Mouse (Mus musculus): ENCODE data around the gene Thap2. TPM values are rescaled to one million over a fixed set of nuclear protein-coding genes. Genes with fewer than 3 reads are reported as not detected.

Gene Thap2
- polyA plus RNA-seq, 1 experiment from 2014 or later = 32.3 TPM

DNA sequence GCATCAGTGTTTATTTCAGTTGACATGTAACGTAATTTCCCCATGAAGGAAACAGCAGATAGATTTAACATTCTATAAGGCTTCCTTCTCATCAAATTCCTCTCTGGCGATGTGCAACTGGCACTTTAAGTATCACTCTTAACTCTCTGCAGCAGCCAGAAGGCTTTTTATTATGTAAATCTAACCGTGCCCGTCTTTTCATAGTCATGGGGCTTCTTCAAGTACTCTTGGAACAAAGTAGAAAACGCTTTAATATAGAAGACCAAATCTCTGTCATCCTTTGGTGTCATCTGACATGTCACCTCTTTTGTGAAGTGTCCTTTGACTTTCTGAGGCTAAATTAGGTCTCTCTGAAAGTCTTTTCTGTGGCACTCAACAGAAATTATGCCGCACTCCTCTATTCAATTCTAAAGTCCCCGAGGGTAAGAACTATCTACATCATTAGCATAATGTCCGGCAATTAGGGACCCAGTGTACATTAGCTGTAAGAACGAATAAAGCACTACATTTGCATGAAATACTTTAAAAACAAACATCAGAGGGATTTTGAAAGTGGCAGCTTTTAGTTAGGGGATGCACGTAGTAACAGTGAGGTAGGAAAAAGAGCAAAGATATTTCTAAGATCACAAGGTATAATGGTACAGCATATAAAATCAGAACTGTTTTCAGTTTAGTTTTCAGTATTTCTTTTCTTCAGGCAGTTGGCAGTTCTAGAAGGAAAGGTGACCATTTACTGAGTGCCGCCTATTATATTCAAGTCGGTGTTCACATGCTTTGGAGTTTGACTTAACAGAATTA lies 1.2 kb downstream of the Thap2 start:
- Histone ChIP-seq H3K4me3 (replicated peaks) (peak overlapping the region; percentile 90), H3K9me3 (no peaks in the 10 kb centered on the region), H3K4me2 (peak overlapping the region; percentile 81), H3K36me3 (replicated peaks) (no peaks in the 10 kb centered on the region; the same call in 1 of the 2 replicates), H3K27me3 (no peaks in the 10 kb centered on the region), H3K9ac (peak overlapping the region; percentile 94), H3K4me1 (peaks cover 35% of the 10 kb centered on the region), H3K27ac (peak overlapping the region; percentile 99)
- no peak for ATAC-seq (ENCODE audit: low FRiP score)
- 10% methylated on average over 12 of the region's 12 CpGs for WGBS

DNA sequence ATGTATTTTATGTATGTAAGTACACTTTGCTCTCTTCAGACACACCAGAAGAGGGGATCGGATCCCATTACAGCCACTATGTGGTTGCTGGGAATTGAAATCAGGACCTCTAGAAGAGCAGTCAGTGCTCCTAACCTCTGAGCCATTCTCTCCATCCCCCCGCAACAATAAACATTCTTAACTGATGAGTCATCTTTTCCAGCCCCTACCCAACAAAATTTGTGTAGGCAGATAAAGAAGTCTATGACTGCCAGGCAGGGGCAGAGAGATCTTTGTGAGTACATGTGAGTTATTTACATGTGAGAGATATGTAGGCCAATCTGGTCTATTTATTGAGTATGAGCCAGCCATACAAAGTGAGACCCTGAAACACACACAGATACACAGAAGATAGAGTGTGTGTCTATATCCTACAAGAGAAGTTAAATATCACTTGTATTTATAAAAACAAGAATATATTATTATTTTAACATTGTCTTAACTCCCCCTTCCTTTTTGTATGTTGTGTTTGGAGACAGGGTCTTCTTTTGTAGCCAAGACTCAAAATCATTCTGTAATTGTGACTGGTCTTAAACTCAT lies 2.6 kb downstream of the Thap2 start:
- H3K9me3 ChIP-seq = no peaks in the 10 kb centered on the region
- no peaks in the 10 kb centered on the region; the same call in 1 of the 2 replicates for H3K36me3 ChIP-seq (replicated peaks)
- no peak overlapping the region for H3K27ac ChIP-seq
- H3K4me3 ChIP-seq (replicated peaks) = no peak overlapping the region
- H3K4me2 ChIP-seq = no peak overlapping the region; the same call in 1 of the 2 replicates
- no peaks in the 10 kb centered on the region for H3K27me3 ChIP-seq
- no peak for ATAC-seq (ENCODE audit: low FRiP score)
- peaks cover 30% of the 10 kb centered on the region for H3K4me1 ChIP-seq
- H3K9ac ChIP-seq = no peak overlapping the region
- 72% methylated on average over 2 of the region's 2 CpGs for WGBS

DNA sequence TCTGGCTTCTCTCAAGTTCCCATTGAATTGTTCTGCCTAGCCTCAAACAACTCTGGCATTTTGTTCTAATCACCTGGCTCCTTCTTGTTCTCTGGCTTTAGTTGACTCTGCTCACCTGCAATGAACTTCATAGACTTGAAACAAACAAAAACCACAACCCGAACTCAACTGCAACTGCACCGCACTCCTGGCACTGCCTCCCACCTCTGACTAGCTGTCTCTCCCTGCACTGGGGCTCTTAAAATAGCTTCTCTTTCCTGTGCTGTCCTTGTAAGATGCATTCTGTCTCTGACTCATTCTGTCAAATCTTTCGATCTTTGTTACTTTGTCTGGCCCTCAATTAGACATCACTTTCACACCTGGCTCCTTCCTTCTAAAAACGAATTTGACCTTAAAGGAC lies 21.1 kb downstream of the Thap2 start:
- peak overlapping the region; percentile 68 for H3K4me2 ChIP-seq
- no peaks in the 10 kb centered on the region for H3K27me3 ChIP-seq
- H3K4me1 ChIP-seq = peaks cover 15% of the 10 kb centered on the region
- H3K9me3 ChIP-seq = no peaks in the 10 kb centered on the region
- WGBS = 91% methylated on average over 4 of the region's 4 CpGs
- no peaks in the 10 kb centered on the region for H3K36me3 ChIP-seq (replicated peaks)
- ATAC-seq (ENCODE audit: low FRiP score) = no peak
- 0 out of 2 replicates have a peak overlapping the region, but pooled peaks have one; percentile 98 for H3K27ac ChIP-seq
- H3K9ac ChIP-seq = peak overlapping the region; percentile 62; the same call in 1 of the 2 replicates
- H3K4me3 ChIP-seq (replicated peaks) = peak overlapping the region; percentile 59

DNA sequence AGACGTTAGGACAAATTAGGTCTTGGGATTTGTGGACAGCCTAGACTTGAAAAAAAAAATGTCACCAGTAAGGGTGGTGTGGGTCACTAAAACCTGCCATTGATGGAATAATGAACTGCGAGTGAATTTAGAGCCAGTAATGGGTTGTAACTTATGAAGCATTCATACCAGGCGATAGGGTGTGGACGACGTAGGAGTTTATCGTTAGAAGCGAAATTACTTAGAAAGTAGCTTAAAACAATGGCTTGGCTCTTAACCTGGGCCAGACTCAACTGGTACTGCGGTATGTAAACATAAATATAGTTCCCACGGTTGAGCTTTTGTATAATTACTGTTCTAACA lies 21.6 kb downstream of the Thap2 start:
- H3K4me1 ChIP-seq = peaks cover 15% of the 10 kb centered on the region
- H3K9me3 ChIP-seq = no peaks in the 10 kb centered on the region
- H3K36me3 ChIP-seq (replicated peaks) = no peaks in the 10 kb centered on the region
- 9% methylated on average over 9 of the region's 9 CpGs for WGBS
- peak overlapping the region; percentile 62 for H3K9ac ChIP-seq
- H3K27ac ChIP-seq = peak overlapping the region; percentile 98
- H3K27me3 ChIP-seq = no peaks in the 10 kb centered on the region
- no peak for ATAC-seq (ENCODE audit: low FRiP score)
- H3K4me3 ChIP-seq (replicated peaks) = peak overlapping the region; percentile 59
- H3K4me2 ChIP-seq = peak overlapping the region; percentile 68

DNA sequence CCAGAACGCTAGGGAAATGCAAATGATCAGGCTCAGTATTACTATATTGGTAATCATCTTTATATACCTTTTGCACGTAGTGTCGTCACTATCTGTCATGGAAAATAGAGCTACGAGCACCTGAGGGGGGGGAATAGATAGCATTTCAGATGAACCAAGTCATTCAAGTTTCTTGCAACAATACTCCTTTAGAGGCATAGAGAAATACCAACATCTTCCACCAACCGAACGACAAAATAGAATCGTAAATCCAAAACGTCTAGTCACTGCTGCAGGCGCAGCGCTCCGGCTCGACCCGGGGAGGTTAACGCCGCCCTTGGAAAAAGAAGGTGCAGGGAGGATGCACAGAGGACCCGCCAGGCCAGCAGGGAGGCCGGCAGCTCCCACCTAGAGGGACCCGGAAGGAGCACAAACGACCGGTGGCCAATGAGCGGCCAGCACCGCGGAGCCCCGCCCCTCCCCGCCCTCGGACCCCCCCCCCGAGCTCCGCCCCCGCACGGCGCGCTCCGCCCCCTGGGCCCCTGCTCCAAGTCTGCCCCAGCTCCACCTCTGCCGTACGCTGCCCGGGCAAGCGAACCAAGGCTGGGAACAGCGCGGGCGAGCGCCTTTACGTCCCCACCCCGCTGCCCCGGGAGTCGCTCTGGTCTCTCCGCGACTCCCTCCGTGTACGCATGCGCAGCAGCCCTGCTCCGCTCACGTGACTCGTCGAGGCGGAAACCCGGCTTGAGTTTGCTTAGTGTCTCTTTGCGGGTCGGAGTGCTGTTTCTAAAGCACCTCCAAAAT lies 22.2 kb downstream of the Thap2 start, which contains the start of gene Tmem19:
TSS of gene Tmem19 (minus strand) at position 662 of the 783 bp plus-strand sequence.
- Histone ChIP-seq H3K27ac (peak within 1 kb of the TSS; percentile 98), H3K4me3 (replicated peaks) (peak within 1 kb of the TSS; percentile 59), H3K9me3 (no peaks in the 10 kb centered on the region), H3K9ac (peak within 1 kb of the TSS; percentile 62), H3K36me3 (replicated peaks) (0 out of 2 replicates have a peak, but pooled peaks cover 3% of the 10 kb centered on the region), H3K27me3 (no peaks in the 10 kb centered on the region), H3K4me1 (peaks cover 15% of the 10 kb centered on the region), H3K4me2 (peak within 1 kb of the TSS; percentile 68)
- under 1% methylated on average over 42 of the region's 58 CpGs for WGBS
- peak; percentile 99 for ATAC-seq (ENCODE audit: low FRiP score)

DNA sequence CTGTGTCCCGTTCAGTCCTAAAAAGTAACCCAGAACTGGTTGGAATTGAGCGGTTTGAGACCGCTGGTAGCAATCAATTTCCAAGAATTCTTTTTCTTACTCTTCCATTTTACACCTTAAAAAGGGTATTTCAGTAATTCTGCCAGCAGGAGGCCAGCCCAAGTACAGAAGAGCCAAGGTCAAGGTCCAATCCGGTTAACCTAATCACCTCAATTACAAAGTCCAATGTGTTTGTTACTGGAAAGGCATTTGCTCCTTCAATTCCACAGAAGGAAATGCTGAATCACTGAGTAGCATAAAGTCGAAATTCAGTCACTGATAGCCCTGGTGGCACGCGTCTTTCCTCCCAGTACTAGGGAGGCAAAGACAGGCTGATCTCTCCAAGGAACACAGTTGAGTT lies 25.2 kb downstream of the Thap2 start:
- Histone ChIP-seq H3K4me3 (replicated peaks) (no peak overlapping the region), H3K9me3 (no peaks in the 10 kb centered on the region), H3K27me3 (no peaks in the 10 kb centered on the region), H3K27ac (no peak overlapping the region), H3K9ac (no peak overlapping the region), H3K4me1 (peaks cover 15% of the 10 kb centered on the region), H3K4me2 (no peak overlapping the region), H3K36me3 (replicated peaks) (peaks cover 8% of the 10 kb centered on the region; the same call in 1 of the 2 replicates)
- whole genome bisulfite sequencing = 85% methylated on average over 7 of the region's 7 CpGs
- ATAC-seq (ENCODE audit: low FRiP score) = no peak

DNA sequence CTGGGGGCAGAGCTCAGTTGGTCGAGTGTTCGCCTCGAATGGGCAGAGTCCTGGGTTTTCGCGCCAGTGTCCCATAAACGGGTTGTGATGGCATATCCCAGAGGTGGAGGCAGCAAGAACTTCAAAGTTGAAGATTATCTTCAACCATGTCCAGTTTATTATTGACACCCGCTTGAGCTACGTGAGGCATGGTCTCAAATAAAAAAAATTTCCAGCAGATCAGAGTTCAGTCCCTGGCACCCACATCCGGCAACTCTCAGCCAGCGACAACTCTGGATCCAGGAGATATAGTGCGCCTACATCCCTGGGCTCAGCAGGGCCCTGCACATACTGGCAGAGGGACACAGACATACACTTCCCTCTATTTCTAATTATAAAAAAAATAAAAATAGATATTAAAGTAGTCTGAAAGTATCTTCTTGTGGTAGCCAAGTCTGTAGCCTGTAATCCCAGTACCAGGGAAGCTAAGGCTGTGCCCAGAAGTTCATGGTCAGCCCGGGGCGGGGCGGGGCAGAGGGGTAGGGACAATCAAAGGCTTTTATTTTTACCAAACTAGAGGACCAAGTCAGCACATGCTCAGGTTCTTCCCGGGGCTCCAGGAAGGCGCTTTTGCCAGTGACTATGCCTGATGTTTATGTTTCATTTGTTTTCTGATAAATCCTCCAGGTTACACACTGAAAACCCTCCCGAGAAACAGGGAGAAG lies 25.9 kb downstream of the Thap2 start:
- H3K4me2 ChIP-seq = no peak overlapping the region
- H3K27ac ChIP-seq = no peak overlapping the region
- H3K4me3 ChIP-seq (replicated peaks) = no peak overlapping the region
- H3K36me3 ChIP-seq (replicated peaks) = peaks cover 8% of the 10 kb centered on the region; the same call in 1 of the 2 replicates
- no peak for ATAC-seq (ENCODE audit: low FRiP score)
- H3K27me3 ChIP-seq = no peaks in the 10 kb centered on the region
- peaks cover 15% of the 10 kb centered on the region for H3K4me1 ChIP-seq
- no peaks in the 10 kb centered on the region for H3K9me3 ChIP-seq
- WGBS = 93% methylated on average over 17 of the region's 17 CpGs
- no peak overlapping the region for H3K9ac ChIP-seq

DNA sequence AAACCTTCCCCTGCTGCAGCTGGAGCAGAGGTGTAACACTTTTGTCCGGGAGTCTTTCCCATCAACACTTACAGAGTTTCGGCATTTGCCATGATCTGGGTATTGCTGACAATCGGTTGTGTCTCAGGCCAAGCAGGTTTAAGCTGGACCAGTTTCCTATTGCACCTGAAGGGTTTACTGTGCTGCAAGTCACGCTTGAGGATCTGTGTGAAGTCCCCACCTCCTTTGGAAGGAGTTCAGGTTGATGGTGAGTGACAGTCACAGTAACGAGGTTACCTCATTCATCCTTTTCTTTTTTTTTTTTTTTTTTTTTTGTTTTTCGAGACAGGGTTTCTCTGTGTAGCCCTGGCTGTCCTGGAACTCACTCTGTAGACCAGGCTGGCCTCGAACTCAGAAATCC lies 28.1 kb downstream of the Thap2 start:
- Histone ChIP-seq H3K9ac (no peak overlapping the region), H3K4me3 (replicated peaks) (no peak overlapping the region), H3K27ac (no peak overlapping the region), H3K27me3 (no peaks in the 10 kb centered on the region), H3K9me3 (no peaks in the 10 kb centered on the region), H3K4me2 (no peak overlapping the region), H3K4me1 (peaks cover 4% of the 10 kb centered on the region), H3K36me3 (replicated peaks) (peaks cover 8% of the 10 kb centered on the region; the same call in 1 of the 2 replicates)
- ATAC-seq (ENCODE audit: low FRiP score) = no peak
- WGBS = 85% methylated on average over 6 of the region's 7 CpGs

DNA sequence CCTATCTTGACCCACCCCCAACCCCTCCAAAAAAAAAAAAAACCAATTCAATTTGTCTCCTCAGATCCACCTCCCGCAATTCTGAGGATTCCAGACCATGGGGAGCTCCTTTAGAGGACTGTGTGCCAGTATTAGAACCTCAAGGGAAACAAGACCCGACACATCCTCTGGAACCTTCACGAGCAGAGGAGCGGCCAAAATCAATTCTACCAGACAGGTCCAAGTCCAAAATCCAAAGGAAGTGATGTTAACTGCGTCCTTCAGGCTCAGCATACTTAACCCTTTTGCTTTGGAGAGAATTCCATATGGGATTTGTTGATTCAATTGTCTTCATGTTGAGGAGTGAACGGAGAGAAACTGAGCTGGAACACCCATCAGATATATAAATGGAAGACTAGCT lies 29.2 kb downstream of the Thap2 start:
- no peak overlapping the region for H3K27ac ChIP-seq
- no peak overlapping the region for H3K4me3 ChIP-seq (replicated peaks)
- H3K9ac ChIP-seq = no peak overlapping the region
- H3K4me1 ChIP-seq = no peaks in the 10 kb centered on the region
- H3K9me3 ChIP-seq = no peaks in the 10 kb centered on the region
- no peaks in the 10 kb centered on the region for H3K27me3 ChIP-seq
- no peak for ATAC-seq (ENCODE audit: low FRiP score)
- peaks cover 8% of the 10 kb centered on the region; the same call in 1 of the 2 replicates for H3K36me3 ChIP-seq (replicated peaks)
- 92% methylated on average over 6 of the region's 6 CpGs for WGBS
- H3K4me2 ChIP-seq = no peak overlapping the region

DNA sequence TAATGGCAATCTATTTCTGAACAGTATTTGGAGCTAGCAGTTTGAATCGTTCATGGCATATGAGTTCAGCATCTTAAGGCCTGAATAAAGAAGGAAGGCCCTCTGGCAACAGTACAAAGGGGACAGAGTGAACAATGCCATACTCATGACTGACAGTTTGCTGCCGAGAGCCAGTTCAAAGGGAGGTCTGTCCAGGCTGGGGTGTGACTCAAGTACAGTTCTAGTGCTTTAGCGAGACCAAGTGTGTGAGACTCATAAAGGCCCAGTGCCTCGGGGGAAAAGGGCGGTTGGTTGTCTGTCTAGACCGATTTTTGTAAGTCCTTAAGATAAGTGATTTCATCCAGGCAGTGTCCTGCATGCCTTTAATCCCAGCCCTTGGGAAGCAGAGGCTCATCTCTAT lies 29.7 kb downstream of the Thap2 start:
- no peaks in the 10 kb centered on the region for H3K4me1 ChIP-seq
- H3K27me3 ChIP-seq = no peaks in the 10 kb centered on the region
- WGBS = 58% methylated on average over 6 of the region's 6 CpGs
- H3K9me3 ChIP-seq = no peaks in the 10 kb centered on the region
- H3K27ac ChIP-seq = no peak overlapping the region
- no peak overlapping the region for H3K9ac ChIP-seq
- H3K36me3 ChIP-seq (replicated peaks) = peaks cover 8% of the 10 kb centered on the region; the same call in 1 of the 2 replicates
- H3K4me3 ChIP-seq (replicated peaks) = no peak overlapping the region
- no peak for ATAC-seq (ENCODE audit: low FRiP score)
- no peak overlapping the region for H3K4me2 ChIP-seq

DNA sequence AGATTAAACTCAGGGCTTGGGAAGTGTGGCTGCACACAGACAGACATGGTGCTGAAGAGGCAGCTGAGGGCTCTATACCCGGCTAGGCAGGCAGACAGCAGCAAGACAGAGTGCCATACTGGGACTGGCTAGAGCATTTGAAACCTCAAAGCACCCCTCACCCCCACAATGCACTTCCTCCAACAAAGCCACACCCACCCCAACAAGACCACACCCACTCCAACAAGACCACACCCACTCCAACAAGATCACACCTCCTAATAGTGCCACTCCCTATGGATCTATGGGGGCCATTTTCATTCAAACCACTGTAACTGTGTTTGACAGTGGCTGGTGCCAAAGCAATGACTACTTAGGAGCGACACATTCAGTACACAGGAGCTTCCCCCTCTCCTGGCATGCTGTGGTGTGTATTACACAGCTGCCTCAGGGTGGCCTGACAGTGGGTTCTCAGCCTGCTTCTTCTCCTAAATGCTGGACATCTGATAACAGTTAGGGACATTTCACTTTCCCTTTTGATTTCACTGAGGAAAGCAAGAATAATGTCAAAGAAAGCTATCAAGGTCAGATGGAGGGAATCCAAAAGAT lies 33.3 kb downstream of the Thap2 start:
- no peak for ATAC-seq (ENCODE audit: low FRiP score)
- H3K4me2 ChIP-seq = no peak overlapping the region
- H3K4me3 ChIP-seq (replicated peaks) = no peak overlapping the region
- H3K27ac ChIP-seq = no peak overlapping the region
- H3K27me3 ChIP-seq = no peaks in the 10 kb centered on the region
- no peak overlapping the region for H3K9ac ChIP-seq
- H3K9me3 ChIP-seq = no peaks in the 10 kb centered on the region
- 0 out of 2 replicates have a peak, but pooled peaks cover 3% of the 10 kb centered on the region for H3K4me1 ChIP-seq
- H3K36me3 ChIP-seq (replicated peaks) = peaks cover 8% of the 10 kb centered on the region
- WGBS = 78% methylated on average over 2 of the region's 2 CpGs

Measured in forebrain, embryonic 12.5 days (tissue).